Mouse (Mus musculus) myocyte (in vitro differentiated cells): ENCODE results near the gene Hist1h1t.

ENCODE experiments used
- MAX ChIP-seq: IDR thresholded peaks from one replicate; pipeline ENCODE4 v1.6.1; 2011; ENCODE audit warnings: low read depth, mild to moderate bottlenecking, control low read depth
- MYOG ChIP-seq, 3 experiments: IDR thresholded peaks; one replicate each; pipeline ENCODE4 v1.6.1; 2011; ENCODE audit warnings: control low read depth in 2 of 3, low read depth in 2 of 3, mild to moderate bottlenecking in 2 of 3; ENCODE audit not compliant: insufficient read length in 2 of 3, control insufficient read depth in 1 of 3, insufficient read depth in 1 of 3
- POLR2A ChIP-seq: IDR thresholded peaks from one replicate; pipeline ENCODE4 v1.6.1; 2011; ENCODE audit warnings: low read depth, mild to moderate bottlenecking, control low read depth, moderate library complexity; ENCODE audit not compliant: insufficient read length

- TF ChIP-seq MAX = no peak
- TF ChIP-seq POLR2A = no peak
- no peak for TF ChIP-seq MYOG (IDR thresholded peaks at IDR 0.05; ENCODE audit: control insufficient read depth in 1 of 3, insufficient read depth in 1 of 3, insufficient read length in 2 of 3, low read depth in 2 of 3)
Measured at GRCm38 (mm10) chr13:23724239-23724638, 28.6 kb downstream of the Hist1h1t start.
